Mouse (Mus musculus) monocyte, adult 59 days (primary cell): ENCODE measurements around the gene 2610021A01Rik. TPM values are rescaled to one million over a fixed set of nuclear protein-coding genes. Genes with fewer than 3 reads are reported as not detected.

Experiments used
- total RNA-seq, 2 experiments: library from RNA; stranded (reverse); gene quantifications; one replicate each; pipeline ENCODE4 v1.2.4; 2023

Gene 2610021A01Rik
- total RNA-seq = 10 to 100 TPM; 10.4 to 14.9 TPM

DNA sequence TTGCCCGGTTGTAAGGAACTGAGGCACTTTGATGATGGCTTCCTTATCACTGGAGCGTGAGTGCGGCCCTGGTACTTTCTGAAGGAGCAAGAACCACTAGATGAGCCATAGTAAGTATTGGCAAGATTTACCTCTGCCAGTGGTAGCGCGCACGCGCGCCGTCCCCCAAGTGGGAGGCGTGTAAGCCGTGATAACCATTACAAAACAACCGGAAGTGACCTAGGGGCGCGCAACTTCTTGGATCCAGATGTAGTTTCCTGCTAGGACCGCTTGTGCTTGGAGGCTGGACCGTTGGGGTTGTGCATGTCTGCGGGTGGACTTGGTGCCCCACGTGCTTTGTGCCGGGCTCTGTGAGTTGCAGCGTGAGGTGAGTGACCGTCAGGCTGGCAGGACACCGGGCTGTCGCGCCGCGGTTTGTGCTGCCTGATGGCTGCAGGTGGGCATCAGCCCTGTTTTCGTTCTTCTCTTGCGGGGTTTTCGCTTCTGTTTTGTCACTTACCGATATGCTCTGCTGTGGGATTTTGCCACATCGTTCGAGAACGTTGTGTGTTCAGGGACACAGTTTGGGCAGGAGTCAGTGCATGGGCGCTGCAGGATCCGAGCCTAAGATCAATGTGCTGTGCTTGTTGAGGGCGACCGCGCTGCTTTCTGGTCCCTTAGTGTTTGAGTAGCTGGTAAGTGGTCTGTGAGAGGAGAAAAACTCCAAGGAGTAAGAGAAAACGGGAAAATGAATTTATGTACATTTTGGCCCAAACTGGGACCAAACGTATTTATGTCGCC, at the start of gene 2610021A01Rik:
Gene 2610021A01Rik (plus strand): TSS at position 197 of the 780 bp plus-strand sequence.

GRCm38 (mm10) chr7:41573562-41573961, 25.5 kb upstream of the 2610021A01Rik start, which contains the start of gene Gm6871:
Gene Gm6871, minus strand, starts transcription at chr7:41573662.

GRCm38 (mm10) chr7:41632409-41633220, 33.6 kb downstream of the 2610021A01Rik start, which contains the start of gene Zfp788:
Gene Zfp788, plus strand, starts transcription at chr7:41633203.

Other genes starting within 250 kb of the 2610021A01Rik start
- gene AI987944, start 205.9 kb upstream of the 2610021A01Rik start, total RNA-seq = 10 to 100 TPM in 1 of 2 experiments, 1 to 10 TPM in 1; 8.0 to 11.2 TPM
- not detected for gene Vmn2r57, start 150.5 kb upstream of the 2610021A01Rik start, total RNA-seq
- gene Gm20449, start 99.8 kb upstream of the 2610021A01Rik start, total RNA-seq = under 1 TPM; 0.12 to 0.16 TPM
- gene AW146154, start 99.3 kb upstream of the 2610021A01Rik start, total RNA-seq = 1 to 10 TPM; 5.0 to 5.3 TPM
- gene Gm6871, start 25.6 kb upstream of the 2610021A01Rik start, total RNA-seq = not detected
- 1 to 10 TPM; 6.8 to 9.5 TPM for gene Zfp788, start 34.0 kb downstream of the 2610021A01Rik start, total RNA-seq